Mouse (Mus musculus) left cerebral cortex, adult 11 months (tissue): ENCODE measurements around the gene Cdkal1.

Experiments
- DNase-seq: peaks from one replicate; pipeline ENCODE4 v3.0.0; 2022; ENCODE audit warnings: low spot score

Gene Cdkal1

DNA sequence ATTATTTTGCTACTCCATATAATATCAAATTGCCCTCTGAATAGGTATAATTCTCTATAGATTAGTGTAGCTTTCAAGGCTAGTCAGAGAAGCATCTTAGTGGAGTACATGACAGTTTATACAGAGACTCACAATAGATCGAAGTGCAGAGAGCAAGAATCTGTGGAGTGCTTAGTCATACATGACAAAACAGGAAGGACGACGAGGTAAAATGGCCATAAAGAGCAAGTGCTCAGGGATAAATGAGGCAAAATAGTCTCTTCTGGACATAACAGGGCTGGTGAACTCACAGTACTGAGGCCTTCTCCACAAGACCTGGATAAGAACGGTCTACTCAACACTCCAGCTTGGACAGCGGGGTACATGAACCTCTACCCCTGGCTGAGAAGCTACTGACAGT is 155.6 kb downstream of the Cdkal1 start:
- no peak for DNase-seq

DNA sequence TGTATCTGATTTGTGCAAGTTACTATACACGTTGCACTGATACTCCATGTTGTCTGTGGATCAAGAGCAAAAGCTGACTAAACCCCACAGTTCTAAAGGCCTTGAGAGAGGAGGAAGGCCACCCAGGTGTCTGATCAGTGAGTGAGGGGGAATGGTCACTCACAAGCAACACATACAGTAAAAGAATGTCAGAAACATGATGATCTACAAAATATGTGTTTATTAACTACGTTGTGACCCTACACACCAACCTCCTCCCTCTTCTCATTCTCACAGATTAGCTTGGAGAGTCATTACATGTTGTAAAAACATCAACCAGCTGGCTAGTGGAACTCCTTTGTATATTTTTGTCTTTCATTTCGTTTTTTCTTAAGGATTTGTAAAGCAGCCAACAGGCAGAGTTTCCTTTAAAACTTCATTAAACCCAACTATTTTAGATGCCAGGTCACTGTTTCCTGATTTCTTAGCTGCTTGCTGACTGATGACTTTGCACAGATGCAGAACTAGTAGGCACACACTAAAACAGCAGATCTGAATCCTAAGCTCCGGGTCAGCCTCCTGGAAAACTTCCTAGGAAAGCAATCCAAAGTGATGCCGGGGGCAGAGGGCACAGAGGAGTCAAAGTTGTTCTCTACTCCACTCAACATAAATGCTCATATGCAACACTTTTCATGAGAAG is 157.0 kb downstream of the Cdkal1 start:
- no peak for DNase-seq

DNA sequence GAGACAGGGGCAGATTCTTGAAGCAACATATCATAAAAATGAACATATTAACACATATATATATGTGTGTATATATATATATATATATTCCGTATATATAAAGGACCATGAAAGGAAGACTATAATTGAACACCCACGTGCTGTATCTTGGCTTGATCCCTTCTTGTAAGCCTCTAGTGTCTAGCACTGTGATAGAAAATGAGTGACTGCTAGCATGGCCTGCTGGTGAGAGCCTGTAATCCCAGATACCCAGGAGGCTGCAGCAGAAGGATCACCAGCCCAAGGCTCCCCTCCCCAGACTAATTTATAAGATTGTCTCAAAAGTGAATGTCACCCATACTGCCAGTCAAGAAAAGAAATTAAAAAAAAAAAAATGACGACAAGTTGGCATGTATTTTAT is 158.2 kb downstream of the Cdkal1 start:
- no peak for DNase-seq

DNA sequence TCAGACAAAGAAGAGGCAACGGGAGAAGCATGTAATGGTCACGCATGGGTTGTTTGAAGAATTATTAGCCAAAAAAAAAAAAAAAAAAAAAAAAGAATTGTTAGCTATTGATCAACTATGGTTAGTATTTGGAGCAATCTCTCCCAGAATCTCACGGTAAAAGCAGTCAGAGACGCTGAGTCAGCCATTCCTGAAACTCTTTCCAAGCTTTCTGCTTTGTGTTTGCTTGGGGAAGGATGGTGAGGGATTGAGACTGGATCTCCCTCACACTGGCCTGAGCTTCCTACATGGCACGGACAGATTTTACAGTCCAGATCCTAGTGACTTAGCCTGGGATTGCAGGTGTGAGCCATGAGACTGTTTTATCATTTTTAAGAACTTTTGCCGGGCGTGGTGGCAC is 164.7 kb downstream of the Cdkal1 start:
- no peak for DNase-seq

DNA sequence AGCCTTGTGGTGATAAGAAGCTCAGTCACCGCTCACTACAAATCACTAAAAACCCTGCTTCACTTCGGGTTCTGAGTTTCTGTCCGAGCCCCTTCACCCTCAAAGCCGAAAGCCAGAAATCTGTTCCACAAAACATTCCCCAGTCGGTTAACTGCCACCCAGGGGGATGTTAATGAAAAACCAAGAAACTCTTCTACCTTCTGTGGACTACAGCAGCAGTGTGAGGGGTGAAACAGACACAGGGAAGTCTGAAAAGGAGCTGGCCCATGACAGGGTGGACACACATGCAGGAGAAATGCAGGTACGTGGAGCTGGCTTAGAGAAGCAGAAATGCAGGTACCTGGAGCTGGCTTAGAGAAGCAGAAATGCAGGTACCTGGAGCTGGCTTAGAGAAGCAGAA is 166.6 kb downstream of the Cdkal1 start:
- no peak for DNase-seq

DNA sequence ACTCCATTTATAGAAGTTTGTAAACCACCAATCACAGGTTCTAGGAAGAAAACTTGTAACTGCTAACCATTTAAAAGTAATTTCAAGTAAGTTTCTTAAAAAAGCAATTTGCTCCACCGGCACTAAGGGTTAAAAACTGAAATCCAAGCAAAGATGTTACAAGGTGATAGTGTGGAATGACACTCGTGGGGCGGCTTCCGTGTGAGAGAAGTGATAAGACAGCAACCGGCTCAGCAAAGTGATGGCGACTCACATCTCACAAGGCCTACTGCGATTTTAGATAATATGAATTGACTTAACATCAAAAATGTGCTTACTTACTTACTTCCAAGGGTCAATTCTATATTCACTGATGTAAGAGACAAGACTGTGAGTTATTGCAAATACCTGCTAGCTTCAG is 167.6 kb downstream of the Cdkal1 start:
- no peak for DNase-seq

DNA sequence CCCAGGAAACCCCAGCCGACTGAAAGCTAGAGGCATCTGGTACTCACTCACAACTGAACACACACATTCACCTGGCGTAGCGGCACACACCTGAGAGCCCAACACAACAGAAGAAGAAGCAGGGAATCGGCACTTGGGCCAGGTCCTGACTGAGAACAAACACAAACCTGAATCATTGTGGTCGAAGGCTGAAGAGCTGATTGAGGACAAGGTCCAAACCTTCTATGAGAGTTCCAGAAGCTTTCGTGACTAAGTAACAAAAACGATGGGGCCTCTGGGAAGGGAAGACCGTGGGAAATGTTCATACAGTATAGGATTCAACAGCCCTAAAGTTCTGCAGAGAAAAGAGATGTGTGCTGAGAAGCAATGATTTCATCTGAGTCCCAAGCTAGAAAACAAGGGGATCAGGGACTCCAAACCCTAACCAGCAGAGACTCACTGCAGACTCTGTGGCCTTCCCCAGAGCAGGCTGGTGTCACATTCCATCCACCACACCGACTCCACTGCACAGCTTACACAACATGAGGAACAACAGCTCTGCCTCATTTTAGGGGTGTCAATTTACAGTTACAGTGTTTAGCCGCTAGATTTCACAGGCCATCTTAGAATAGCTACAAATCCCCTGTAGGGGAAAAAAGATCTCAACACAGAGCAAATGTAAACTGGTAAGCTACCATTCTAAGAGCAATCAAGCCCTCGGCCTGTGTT is 175.8 kb downstream of the Cdkal1 start:
- no peak for DNase-seq

DNA sequence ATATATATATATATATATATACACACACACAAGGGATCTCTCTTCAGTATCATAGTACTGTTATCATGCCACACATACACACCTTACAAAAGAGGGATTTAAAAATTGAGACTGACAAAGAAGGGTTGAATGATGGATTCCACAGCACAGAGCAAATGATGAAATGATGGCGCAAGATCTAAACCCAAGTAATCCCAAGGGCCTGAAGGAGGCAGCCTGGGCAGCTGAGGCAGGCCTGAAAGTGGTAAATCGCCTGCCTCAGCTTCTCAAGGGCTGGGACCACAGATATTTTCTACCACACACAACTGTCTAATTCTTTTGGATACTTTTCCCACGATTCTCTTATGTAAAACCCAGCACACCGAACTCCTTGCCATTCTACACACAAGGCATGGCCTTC is 177.9 kb downstream of the Cdkal1 start:
- no peak for DNase-seq

DNA sequence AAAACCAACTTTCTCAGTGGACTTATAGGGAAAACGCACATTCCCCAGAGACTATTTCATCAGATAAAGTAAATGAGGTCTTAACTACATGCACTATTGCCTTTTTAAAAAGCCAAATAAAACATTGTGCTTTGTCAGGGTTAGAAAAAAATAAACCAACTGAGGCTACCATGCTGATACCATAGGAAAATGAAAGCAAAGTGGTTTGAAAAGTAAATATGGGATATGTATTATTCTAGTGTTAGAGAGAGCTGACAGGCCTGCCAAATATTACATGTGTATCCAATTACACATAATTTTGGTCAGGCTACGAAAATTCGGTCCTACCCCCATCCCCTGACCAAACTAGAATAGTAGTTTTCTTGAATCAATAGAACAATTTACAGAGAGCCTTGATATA is 184.8 kb downstream of the Cdkal1 start:
- DNase-seq: no peak

DNA sequence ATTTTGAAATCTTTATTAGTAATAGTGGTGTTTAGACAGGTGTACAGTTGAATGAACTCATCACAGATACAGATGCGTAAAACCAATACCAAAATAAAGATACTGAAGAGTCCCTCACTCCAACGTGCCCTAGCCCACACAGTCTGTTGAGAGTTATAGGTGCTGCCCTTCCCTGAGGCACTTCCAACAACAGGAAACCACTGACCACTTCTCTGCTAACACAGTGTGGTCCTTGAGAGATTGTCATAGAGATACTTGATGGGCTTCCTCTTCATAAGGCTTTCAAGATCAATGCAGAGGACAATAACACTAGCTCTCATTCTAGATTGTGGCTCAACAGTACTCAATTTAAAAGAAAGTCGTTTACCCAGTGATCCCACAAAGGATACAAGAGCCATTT is 191.6 kb downstream of the Cdkal1 start:
- DNase-seq: no peak

DNA sequence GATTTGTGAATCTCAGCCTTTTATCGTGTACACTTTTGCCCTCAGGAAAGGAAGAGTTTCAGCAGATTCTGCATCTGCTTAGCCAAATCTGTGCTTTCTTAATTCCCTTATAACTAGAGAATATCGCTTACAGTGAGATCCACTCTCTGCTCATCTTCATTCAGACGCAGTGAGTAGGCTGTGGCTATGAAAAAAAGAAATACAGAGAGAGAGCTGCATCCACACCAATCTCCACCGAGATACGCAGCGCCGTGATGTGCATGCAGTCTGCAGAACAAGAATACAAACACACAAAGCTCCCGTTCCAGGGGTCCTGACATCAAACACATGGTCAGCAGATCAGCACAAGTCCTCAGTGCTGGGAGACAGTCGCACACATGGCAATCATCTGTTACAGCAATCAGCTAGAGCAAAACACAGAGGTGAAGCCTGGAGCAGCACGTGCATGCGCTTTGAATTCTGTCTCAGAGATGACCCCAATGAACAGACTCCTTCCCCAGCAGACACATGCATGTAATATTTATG is 199.6 kb downstream of the Cdkal1 start:
- no peak for DNase-seq

DNA sequence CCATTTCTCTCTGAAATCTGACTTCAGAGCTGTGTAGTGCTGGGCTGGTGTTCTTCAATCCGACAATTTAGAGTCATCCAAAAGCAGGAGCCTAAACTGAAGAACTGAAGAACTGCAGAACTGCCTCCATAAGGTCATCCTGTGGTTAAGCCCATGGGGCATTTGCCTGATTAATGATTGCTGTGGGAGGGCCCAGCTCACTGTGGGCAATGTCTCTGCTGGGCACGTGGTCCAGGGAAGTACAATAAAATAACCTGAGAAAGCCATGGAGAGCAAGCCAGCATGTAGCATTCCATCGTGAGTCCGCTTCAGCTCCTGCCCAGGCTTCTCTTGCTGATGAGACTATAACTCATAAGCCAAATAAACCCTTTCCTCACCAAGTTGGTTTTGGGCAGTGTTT is 202.1 kb downstream of the Cdkal1 start:
- DNase-seq: no peak

DNA sequence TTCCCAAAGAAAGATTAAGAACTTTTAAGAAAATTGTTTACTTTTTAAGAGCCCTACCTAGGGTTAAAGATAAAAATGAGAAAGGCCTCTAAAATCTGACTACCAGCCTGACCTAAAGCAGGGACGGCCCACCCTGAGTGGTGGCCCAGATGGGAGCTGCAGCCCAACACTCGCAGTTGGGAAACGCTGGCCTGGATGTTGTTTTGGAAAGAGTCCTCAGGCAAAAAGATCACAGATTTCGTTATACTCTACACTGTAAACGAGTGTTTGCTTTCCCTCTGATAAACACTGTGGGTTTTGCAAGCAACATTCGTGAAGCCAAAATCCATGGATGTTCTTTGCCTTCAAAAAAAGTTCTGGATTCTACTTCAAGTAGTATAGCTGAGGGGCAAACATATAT is 202.7 kb downstream of the Cdkal1 start:
- no peak for DNase-seq

DNA sequence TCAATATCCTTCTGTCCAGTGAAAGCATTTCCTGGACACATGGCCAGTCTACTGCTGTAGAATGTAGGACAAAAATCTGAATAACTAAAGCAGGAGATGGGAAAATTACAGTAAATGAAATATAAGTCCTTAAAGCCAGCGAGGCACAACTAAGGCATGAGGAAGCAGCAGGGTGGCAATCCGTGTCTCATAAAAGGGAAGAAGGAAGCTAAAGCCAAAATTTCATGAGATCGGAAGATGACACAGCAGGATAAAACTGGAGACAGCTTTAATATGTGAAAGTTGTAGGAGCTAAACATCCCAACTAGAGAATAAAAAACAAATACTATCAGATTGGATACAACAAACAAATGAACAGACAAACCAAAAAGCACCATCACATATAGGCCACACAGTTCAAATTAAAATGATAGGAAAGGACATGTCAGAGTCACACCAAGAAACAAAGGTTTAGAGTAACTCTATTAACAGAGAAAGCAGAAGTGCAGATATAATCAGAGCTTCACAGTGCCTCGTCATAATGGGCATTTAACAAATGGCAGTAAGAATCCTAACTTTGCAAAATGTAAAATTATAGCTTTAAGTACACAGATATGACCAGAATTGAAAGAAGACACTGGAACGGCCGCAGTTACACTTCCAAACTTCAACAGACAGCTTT is 204.8 kb downstream of the Cdkal1 start:
- DNase-seq: no peak

DNA sequence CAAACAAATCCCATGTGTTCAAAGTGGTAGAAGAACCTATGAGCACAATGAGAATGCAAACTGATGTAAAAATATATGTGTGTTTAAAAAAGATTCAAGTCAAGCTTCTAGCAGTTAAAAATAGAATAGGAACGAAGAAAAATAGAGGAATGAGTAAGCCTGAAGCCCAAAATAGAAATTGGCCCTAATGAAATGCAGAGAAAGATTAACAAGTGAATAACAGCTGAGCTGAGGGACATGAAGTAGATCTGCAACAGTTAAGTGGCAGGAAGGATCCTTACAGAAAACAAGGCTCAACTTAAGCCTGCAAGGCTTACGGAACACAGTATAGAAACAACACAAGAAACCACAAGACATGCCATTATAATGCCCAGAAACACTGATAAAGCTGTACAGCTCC is 205.9 kb downstream of the Cdkal1 start:
- DNase-seq: no peak

DNA sequence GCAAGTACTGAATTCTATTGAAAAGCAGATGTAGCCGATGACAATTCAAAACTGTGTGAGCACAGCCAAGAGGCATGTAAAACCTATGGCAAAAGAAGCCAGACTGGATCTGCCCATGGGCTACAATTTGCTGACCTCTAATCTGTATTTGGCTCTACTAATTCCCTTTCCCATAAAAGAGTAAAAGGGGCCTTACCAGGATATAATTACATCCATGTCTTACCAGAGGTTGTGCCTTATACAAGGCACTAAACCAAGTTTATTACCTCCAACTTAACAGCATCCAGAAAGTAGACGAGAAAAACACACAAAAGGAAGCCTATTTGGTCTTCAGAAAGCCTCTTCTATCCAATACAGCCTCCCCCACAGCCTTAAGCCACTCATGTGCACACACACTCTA is 213.2 kb downstream of the Cdkal1 start:
- no peak for DNase-seq

DNA sequence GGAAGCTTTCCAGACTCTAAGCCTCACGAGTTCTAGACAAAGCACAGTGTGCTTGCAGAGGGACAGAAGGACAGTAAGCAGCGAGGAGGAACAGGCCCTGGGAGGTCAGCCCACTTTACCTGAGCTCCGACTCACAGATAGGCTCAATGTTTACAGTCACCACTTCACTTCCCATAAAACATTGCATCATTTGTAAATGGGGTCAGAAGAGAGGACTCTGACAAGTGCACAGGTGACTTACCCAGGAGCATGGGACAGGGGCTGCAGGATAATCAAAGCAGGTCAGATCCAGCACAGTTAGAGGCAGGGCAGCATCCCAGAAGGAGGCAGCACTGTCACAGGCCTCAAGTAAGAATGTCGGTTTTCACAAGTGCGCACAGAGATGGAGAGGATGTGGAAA is 214.3 kb downstream of the Cdkal1 start:
- DNase-seq: no peak

DNA sequence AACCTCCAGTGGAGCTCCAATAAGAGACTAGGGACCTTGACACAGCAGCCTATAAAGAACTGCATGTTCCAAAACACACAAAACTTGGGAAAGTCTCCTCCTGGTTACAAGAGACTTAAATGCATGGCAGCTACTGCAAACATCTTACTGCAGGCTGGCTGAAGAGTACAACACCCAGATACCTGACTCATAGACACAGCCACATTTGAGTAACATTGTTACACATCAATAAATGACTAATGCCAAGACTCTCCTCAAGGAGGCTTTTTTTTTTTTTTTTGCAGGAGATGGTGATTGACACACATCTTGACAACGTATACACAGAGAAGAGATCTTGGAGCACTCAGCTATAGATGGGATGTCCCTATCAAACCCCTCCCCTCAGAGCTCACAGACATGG is 215.3 kb downstream of the Cdkal1 start:
- DNase-seq: no peak

DNA sequence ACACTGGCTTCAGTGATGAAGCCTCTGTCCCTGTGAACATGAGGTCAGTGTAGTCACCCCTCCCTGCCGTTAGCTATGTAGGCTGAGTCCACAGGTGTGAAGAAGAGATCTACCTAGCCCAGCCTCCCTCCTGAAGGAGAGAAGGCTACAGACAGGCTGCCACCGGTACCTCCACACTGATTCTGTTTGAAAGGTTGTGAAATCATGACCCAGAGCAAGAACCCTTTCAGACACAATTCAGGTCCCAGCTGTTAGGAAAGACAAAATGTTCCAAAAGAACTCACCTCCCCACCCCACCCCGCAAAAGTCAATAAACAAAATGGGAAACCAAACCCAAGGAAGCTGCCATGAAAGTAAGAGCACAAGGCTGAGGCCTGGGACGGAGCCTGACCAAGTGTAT is 217.2 kb downstream of the Cdkal1 start:
- no peak for DNase-seq

DNA sequence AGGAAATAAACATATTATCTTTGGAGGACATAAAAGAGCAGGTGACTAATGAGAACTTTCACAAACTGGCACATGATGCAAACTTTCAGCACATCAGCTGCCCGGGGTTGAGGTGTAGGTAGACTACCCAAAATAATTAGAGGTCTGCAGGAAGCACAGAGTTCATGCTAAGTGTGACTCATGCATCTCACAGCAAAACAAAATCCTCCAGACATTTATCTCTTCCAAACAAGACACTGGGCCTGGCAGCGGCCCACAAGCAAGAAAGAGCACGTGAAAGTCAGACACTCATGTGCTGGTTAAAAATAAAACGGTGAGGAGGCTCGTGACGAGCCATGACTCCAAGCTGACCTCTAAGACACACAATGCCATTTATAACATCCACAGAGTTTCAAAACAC is 217.7 kb downstream of the Cdkal1 start:
- DNase-seq: no peak

DNA sequence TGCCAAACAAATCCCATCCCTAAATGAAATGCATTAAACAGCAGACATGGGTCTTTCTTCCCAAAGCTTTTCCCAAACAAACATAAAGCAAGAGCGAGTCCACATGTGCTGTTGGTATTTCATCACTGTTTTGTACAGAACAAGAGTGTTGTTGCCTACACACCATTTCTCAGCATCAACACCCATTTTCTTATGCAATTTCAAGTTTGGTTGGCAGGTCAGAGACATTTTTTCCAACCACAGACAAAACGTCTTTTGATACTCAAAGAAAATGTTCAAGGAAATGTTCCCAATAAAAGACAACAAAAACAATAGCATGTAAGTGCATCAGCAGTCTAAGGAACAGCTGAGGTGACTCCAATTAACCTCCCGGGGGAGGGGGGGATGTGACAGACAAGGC is 219.9 kb downstream of the Cdkal1 start:
- DNase-seq: no peak

DNA sequence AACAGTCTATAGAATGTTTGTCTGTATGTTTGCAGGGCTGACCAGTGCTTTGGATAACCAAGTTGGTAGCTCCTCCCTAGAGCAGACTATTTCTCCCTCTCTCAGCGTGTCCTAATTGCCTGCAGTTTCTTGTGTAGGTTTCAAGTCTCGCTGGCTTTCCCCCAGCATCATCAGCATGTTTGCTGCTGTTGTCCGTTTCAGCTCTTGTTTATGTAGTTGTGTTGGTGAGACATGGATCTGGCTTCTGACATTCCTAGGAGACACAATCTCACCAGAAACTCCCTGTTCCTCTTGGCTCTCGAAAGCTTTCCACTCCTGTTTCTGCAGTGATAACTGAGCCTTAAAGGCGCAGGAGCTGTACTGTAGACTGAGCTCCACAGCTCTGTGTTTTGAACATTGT is 224.1 kb downstream of the Cdkal1 start:
- no peak for DNase-seq

DNA sequence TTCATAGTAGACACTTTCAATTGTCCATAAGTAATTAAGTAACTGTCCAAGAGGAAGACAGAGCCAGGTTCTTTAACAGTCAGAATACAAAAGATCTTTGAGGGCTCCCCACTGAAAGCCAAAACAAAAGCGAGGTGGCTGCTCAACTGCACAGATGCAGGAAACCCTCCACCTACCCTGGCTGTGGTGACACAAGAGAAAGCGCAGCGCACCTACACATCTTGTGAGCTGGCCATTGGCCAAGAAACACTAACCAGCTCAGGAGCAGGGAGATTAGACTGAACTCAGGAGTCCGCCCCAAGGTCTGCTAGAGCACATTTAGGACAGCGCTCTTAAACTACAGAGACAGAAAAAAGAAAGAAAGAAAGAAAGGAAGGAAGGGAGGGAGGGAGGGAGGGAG is 226.9 kb downstream of the Cdkal1 start:
- DNase-seq: no peak
